Mouse (Mus musculus) midbrain, embryonic 15.5 days (tissue): Measurements from ENCODE around the gene Gm20388. TPM values are rescaled to one million over a fixed set of nuclear protein-coding genes. Genes with fewer than 3 reads are reported as not detected.

Experiments
- ATAC-seq: fragments of 200-750 bp; cut with Nextera tagmentation; replicated peaks from 2 replicates; pipeline ENCODE4 v1.8.0; 2017; ENCODE audit warnings: moderate TSS enrichment
- H3K27ac ChIP-seq: fragments of 300-500 bp; sonication (generic); 2 replicates; pipeline ENCODE4 v1.5.1; 2015; ENCODE audit warnings: mild to moderate bottlenecking, inconsistent platforms
- H3K27me3 ChIP-seq: fragments of 300-500 bp; sonication (generic); replicated peaks from 2 replicates; pipeline ENCODE4 v1.6.1; 2015; ENCODE audit warnings: inconsistent platforms
- H3K36me3 ChIP-seq: fragments of 300-500 bp; sonication (generic); replicated peaks from 2 replicates; pipeline ENCODE4 v1.6.1; 2015; ENCODE audit warnings: inconsistent platforms
- H3K4me1 ChIP-seq: fragments of 300-500 bp; sonication (generic); 2 replicates; pipeline ENCODE4 v1.6.1; 2015; ENCODE audit warnings: inconsistent platforms
- H3K4me2 ChIP-seq: fragments of 300-500 bp; sonication (generic); 2 replicates; pipeline ENCODE4 v1.6.1; 2015; ENCODE audit warnings: inconsistent platforms, mild to moderate bottlenecking, moderate library complexity
- H3K4me3 ChIP-seq: fragments of 300-500 bp; sonication (generic); 2 replicates; pipeline ENCODE4 v1.5.1; 2015; ENCODE audit warnings: mild to moderate bottlenecking, inconsistent platforms
- H3K9ac ChIP-seq: fragments of 300-500 bp; sonication (generic); 2 replicates; pipeline ENCODE4 v1.6.1; 2015; ENCODE audit warnings: mild to moderate bottlenecking, inconsistent platforms
- H3K9me3 ChIP-seq: fragments of 300-500 bp; sonication (generic); 2 replicates; pipeline ENCODE4 v1.6.1; 2016; ENCODE audit warnings: inconsistent platforms
- WGBS: fragments of 180-500 bp; shearing (Covaris S2); methylation state at CpG from one replicate; pipeline ENCODE4 v1.1.7; 2015; ENCODE audit warnings: mixed read lengths; 5-methylcytosine and 5-hydroxymethylcytosine counted together
- polyA plus RNA-seq: library from polyadenylated mRNA; unstranded; fragments of >200 nt; fragmentation: Nextera tagmentation; extraction: Ambion mirVana; gene quantifications from 2 replicates; pipeline ENCODE4 v1.2.1, GENCODE M21; 2015

The Gm20388 gene
- polyA plus RNA-seq, 1 experiment from 2014 or later: 5.6 TPM

- Histone ChIP-seq H3K4me3 (no peak overlapping the region), H3K27me3 (no peaks in the 10 kb centered on the region), H3K4me2 (no peak overlapping the region), H3K9ac (no peak overlapping the region), H3K9me3 (no peaks in the 10 kb centered on the region), H3K27ac (peak overlapping the region; percentile 41), H3K36me3 (no peaks in the 10 kb centered on the region), H3K4me1 (peaks cover 13% of the 10 kb centered on the region)
- ATAC-seq: peak; percentile 64; the same call in 1 of the 2 replicates
- WGBS: 31% methylated on average over 11 of the region's 11 CpGs
Observed at GRCm38 (mm10) chr8:120368814-120369649, 458.4 kb downstream of the Gm20388 start.

- no peak overlapping the region for H3K4me2 ChIP-seq
- no peak overlapping the region for H3K27ac ChIP-seq
- ATAC-seq: no peak
- no peaks in the 10 kb centered on the region for H3K36me3 ChIP-seq
- no peak overlapping the region for H3K9ac ChIP-seq
- no peaks in the 10 kb centered on the region for H3K27me3 ChIP-seq
- H3K4me1 ChIP-seq: peaks cover 17% of the 10 kb centered on the region
- WGBS: 51% methylated on average over 7 of the region's 7 CpGs
- no peaks in the 10 kb centered on the region for H3K9me3 ChIP-seq
- H3K4me3 ChIP-seq: no peak overlapping the region
Observed at GRCm38 (mm10) chr8:120369956-120370355, 459.3 kb downstream of the Gm20388 start.

- H3K27me3 ChIP-seq: no peaks in the 10 kb centered on the region
- no peak overlapping the region for H3K4me3 ChIP-seq
- no peak overlapping the region for H3K9ac ChIP-seq
- no peak overlapping the region for H3K4me2 ChIP-seq
- no peaks in the 10 kb centered on the region for H3K36me3 ChIP-seq
- 69% methylated on average over 4 of the region's 4 CpGs for WGBS
- no peak overlapping the region for H3K27ac ChIP-seq
- peaks cover 17% of the 10 kb centered on the region for H3K4me1 ChIP-seq
- H3K9me3 ChIP-seq: no peaks in the 10 kb centered on the region
- ATAC-seq: no peak
Observed at GRCm38 (mm10) chr8:120370461-120370860, 459.8 kb downstream of the Gm20388 start.

- Histone ChIP-seq H3K4me3 (no peak overlapping the region), H3K27ac (no peak overlapping the region), H3K9ac (no peak overlapping the region), H3K4me2 (no peak overlapping the region), H3K9me3 (no peaks in the 10 kb centered on the region), H3K27me3 (no peaks in the 10 kb centered on the region), H3K36me3 (no peaks in the 10 kb centered on the region), H3K4me1 (peaks cover 20% of the 10 kb centered on the region)
- ATAC-seq: no peak
- WGBS: 82% methylated on average over 5 of the region's 5 CpGs
Observed at GRCm38 (mm10) chr8:120371146-120371545, 460.5 kb downstream of the Gm20388 start.

GRCm38 (mm10) chr8:120371725-120372457 is 461.2 kb downstream of the Gm20388 start:
- ATAC-seq: no peak
- WGBS: 66% methylated on average over 8 of the region's 8 CpGs

GRCm38 (mm10) chr8:120372684-120373083 is 462.0 kb downstream of the Gm20388 start:
- 90% methylated on average over 6 of the region's 6 CpGs for WGBS

More at GRCm38 (mm10) chr8:120371725-120372457, 461.2 kb downstream of the Gm20388 start:
- Histone ChIP-seq H3K4me1 (peaks cover 26% of the 10 kb centered on the region), H3K9ac (no peak overlapping the region), H3K4me3 (no peak overlapping the region), H3K27ac (no peak overlapping the region), H3K9me3 (no peaks in the 10 kb centered on the region), H3K4me2 (no peak overlapping the region), H3K36me3 (no peaks in the 10 kb centered on the region), H3K27me3 (no peaks in the 10 kb centered on the region)

GRCm38 (mm10) chr8:120373621-120374020 is 463.0 kb downstream of the Gm20388 start:
- no peak overlapping the region for H3K4me3 ChIP-seq
- H3K4me2 ChIP-seq: no peak overlapping the region
- peaks cover 38% of the 10 kb centered on the region for H3K4me1 ChIP-seq
- no peak overlapping the region for H3K9ac ChIP-seq
- H3K36me3 ChIP-seq: no peaks in the 10 kb centered on the region
- no peaks in the 10 kb centered on the region for H3K9me3 ChIP-seq
- 76% methylated on average over 3 of the region's 3 CpGs for WGBS
- ATAC-seq: no peak
- H3K27me3 ChIP-seq: no peaks in the 10 kb centered on the region
- no peak overlapping the region for H3K27ac ChIP-seq

More at GRCm38 (mm10) chr8:120372684-120373083, 462.0 kb downstream of the Gm20388 start:
- peaks cover 34% of the 10 kb centered on the region for H3K4me1 ChIP-seq
- H3K9me3 ChIP-seq: no peaks in the 10 kb centered on the region
- no peak for ATAC-seq
- H3K4me2 ChIP-seq: no peak overlapping the region
- no peaks in the 10 kb centered on the region for H3K27me3 ChIP-seq
- H3K4me3 ChIP-seq: no peak overlapping the region
- H3K36me3 ChIP-seq: no peaks in the 10 kb centered on the region
- H3K27ac ChIP-seq: no peak overlapping the region
- H3K9ac ChIP-seq: no peak overlapping the region

- ATAC-seq: no peak
- Histone ChIP-seq H3K27me3 (no peaks in the 10 kb centered on the region), H3K4me2 (no peak overlapping the region), H3K4me1 (peaks cover 39% of the 10 kb centered on the region), H3K36me3 (no peaks in the 10 kb centered on the region), H3K27ac (no peak overlapping the region), H3K4me3 (no peak overlapping the region), H3K9ac (no peak overlapping the region), H3K9me3 (no peaks in the 10 kb centered on the region)
- 77% methylated on average over 1 of the region's 1 CpGs for WGBS
Observed at GRCm38 (mm10) chr8:120374070-120374469, 463.4 kb downstream of the Gm20388 start.

- no peak for ATAC-seq
- H3K9me3 ChIP-seq: no peaks in the 10 kb centered on the region
- H3K27me3 ChIP-seq: no peaks in the 10 kb centered on the region
- WGBS: 41% methylated on average over 9 of the region's 9 CpGs
- 0 out of 2 replicates have a peak overlapping the region, but pooled peaks have one; percentile 14 for H3K27ac ChIP-seq
- no peak overlapping the region for H3K4me3 ChIP-seq
- H3K9ac ChIP-seq: no peak overlapping the region
- no peak overlapping the region for H3K4me2 ChIP-seq
- H3K4me1 ChIP-seq: peaks cover 42% of the 10 kb centered on the region
- no peaks in the 10 kb centered on the region for H3K36me3 ChIP-seq
Observed at GRCm38 (mm10) chr8:120374514-120374913, 463.9 kb downstream of the Gm20388 start.

- no peaks in the 10 kb centered on the region for H3K36me3 ChIP-seq
- H3K4me1 ChIP-seq: peaks cover 44% of the 10 kb centered on the region
- no peak overlapping the region for H3K4me2 ChIP-seq
- no peak overlapping the region for H3K4me3 ChIP-seq
- no peaks in the 10 kb centered on the region for H3K27me3 ChIP-seq
- H3K27ac ChIP-seq: no peak overlapping the region
- H3K9me3 ChIP-seq: no peaks in the 10 kb centered on the region
- no peak overlapping the region for H3K9ac ChIP-seq
- no peak for ATAC-seq
- 48% methylated on average over 5 of the region's 5 CpGs for WGBS
Observed at GRCm38 (mm10) chr8:120375170-120375569, 464.5 kb downstream of the Gm20388 start.

GRCm38 (mm10) chr8:120376215-120376614 is 465.6 kb downstream of the Gm20388 start:
- no peaks in the 10 kb centered on the region for H3K27me3 ChIP-seq
- H3K4me2 ChIP-seq: no peak overlapping the region
- no peak for ATAC-seq
- H3K27ac ChIP-seq: no peak overlapping the region
- no peak overlapping the region for H3K4me3 ChIP-seq
- no peaks in the 10 kb centered on the region for H3K9me3 ChIP-seq
- H3K36me3 ChIP-seq: no peaks in the 10 kb centered on the region
- H3K4me1 ChIP-seq: peaks cover 55% of the 10 kb centered on the region
- WGBS: 36% methylated on average over 4 of the region's 4 CpGs
- H3K9ac ChIP-seq: no peak overlapping the region
